Comparison of ENCODE assay signal across 9 mouse cellular contexts in the genomic region with DNA sequence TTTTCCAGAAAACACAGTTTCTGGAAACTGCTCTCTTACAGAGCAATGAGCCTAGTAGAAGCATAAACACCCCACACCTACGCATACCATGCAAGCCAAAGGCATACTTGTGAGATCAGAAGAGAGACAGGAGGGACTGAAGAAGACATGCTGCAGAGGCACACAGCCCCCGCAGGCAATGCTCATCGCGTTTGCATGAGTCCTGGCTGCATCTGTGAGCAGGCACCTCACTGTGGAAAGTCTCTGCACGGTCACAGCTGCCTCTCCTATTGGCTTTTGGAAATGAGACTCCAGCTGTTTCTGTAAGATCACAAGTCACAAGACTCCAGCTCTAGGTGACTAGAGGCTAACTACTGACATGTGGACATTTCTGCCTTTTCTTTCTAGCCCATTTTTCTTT. TPM values are rescaled to one million over a fixed set of nuclear protein-coding genes. Genes with fewer than 3 reads are reported as not detected.
DNase-seq lines count a peak whose midpoint lies in the region; ATAC-seq and TF ChIP-seq lines count a peak whose summit lies in the region.
"Had no signal": no experiment of that assay in that cellular context is flagged by ENCODE, and none has a peak within 500 bp of the region (broad histone marks: within the 10 kb centered on the region; RNA-seq: fewer than 3 reads in every experiment).

No protein-coding gene starts in this region.

- H3K4me1 ChIP-seq in midbrain, embryonic 10.5 days: peaks cover 28% of the 10 kb centered on the region
- H3K4me1 ChIP-seq in midbrain, postnatal 0 days (ENCODE audit: insufficient read depth, low read length): no peaks in the 10 kb centered on the region
- H3K4me1 ChIP-seq in midbrain, embryonic 13.5 days (replicated peaks): 0 out of 2 replicates have a peak, but pooled peaks cover 6% of the 10 kb centered on the region

- H3K4me2 ChIP-seq in midbrain, postnatal 0 days (ENCODE audit: low read depth, low read length, poor library complexity, severe bottlenecking): no peak overlapping the region
- H3K4me2 ChIP-seq in midbrain, embryonic 13.5 days (replicated peaks): no peak overlapping the region

- no peak overlapping the region for H3K4me3 ChIP-seq in midbrain, embryonic 10.5 days
- no peak overlapping the region for H3K4me3 ChIP-seq in midbrain, postnatal 0 days (ENCODE audit: low read depth, low read length)
- H3K4me3 ChIP-seq in left cerebral cortex, adult 2 months: no peak overlapping the region
- H3K4me3 ChIP-seq in midbrain, embryonic 13.5 days (replicated peaks): no peak overlapping the region

- no peak overlapping the region for H3K9ac ChIP-seq in midbrain, postnatal 0 days (replicated peaks; ENCODE audit: low read length, poor library complexity, severe bottlenecking)
- no peak overlapping the region for H3K9ac ChIP-seq in midbrain, embryonic 13.5 days (replicated peaks)

- H3K27me3 ChIP-seq in midbrain, embryonic 10.5 days (ENCODE audit: low read depth, poor library complexity, severe bottlenecking): no peaks in the 10 kb centered on the region
- no peaks in the 10 kb centered on the region for H3K27me3 ChIP-seq in midbrain, postnatal 0 days (ENCODE audit: insufficient read depth, low read length)
- H3K27me3 ChIP-seq in midbrain, embryonic 13.5 days: no peaks in the 10 kb centered on the region

- H3K27ac ChIP-seq in midbrain, embryonic 10.5 days (replicated peaks): 0 out of 2 replicates have a peak overlapping the region, but pooled peaks have one; percentile 17
- H3K27ac ChIP-seq in midbrain, postnatal 0 days (ENCODE audit: low read depth, low read length): no peak overlapping the region
- no peak overlapping the region for H3K27ac ChIP-seq in left cerebral cortex, adult 2 months
- no peak overlapping the region for H3K27ac ChIP-seq in midbrain, embryonic 13.5 days

- ATAC-seq in midbrain, postnatal 0 days (ENCODE audit: low FRiP score): no peak
- ATAC-seq in midbrain, embryonic 13.5 days: no peak

- no peak for DNase-seq in midbrain, embryonic 10.5 days (ENCODE audit: low spot score)
- no peak for DNase-seq in midbrain, postnatal 0 days (ENCODE audit: low spot score)
- DNase-seq in brain, adult 2 months (ENCODE audit: low read depth, low spot score): peak; percentile 89
- peak; percentile 47 to 54 for DNase-seq in left cerebral cortex, adult 2 months (ENCODE audit: extremely low spot score in 1 of 2, low spot score in 2 of 2)
- DNase-seq in right cerebral cortex, postnatal 36 days (ENCODE audit: low spot score in 2 of 2): peak; percentile 66 to 81
- DNase-seq in urinary bladder, adult 2 months (ENCODE audit: low spot score): no peak

- H3K9me3 ChIP-seq in midbrain, embryonic 10.5 days (replicated peaks): no peaks in the 10 kb centered on the region
- H3K9me3 ChIP-seq in midbrain, postnatal 0 days (ENCODE audit: low read length): no peaks in the 10 kb centered on the region
- H3K9me3 ChIP-seq in midbrain, embryonic 13.5 days: no peaks in the 10 kb centered on the region

- intact Hi-C loops in left cerebral cortex, adult 2 months (cut with DNase I): no loop called here

- no peak for TF ChIP-seq CTCF in midbrain, postnatal 0 days (IDR thresholded peaks at IDR 0.05)
- TF ChIP-seq CTCF in left cerebral cortex, adult 2 months (IDR thresholded peaks at IDR 0.05): no peak

- H3K36me3 ChIP-seq in midbrain, embryonic 10.5 days: no peaks in the 10 kb centered on the region
- H3K36me3 ChIP-seq in midbrain, postnatal 0 days (ENCODE audit: insufficient read depth, low read length): no peaks in the 10 kb centered on the region
- no peaks in the 10 kb centered on the region for H3K36me3 ChIP-seq in midbrain, embryonic 13.5 days

- WGBS in midbrain, embryonic 10.5 days: 35% methylated on average over 5 of the region's 5 CpGs
- WGBS in midbrain, postnatal 0 days: 26% methylated on average over 5 of the region's 5 CpGs
- whole genome bisulfite sequencing in midbrain, embryonic 13.5 days: 24% methylated on average over 5 of the region's 5 CpGs

RNA-seq across cellular contexts. Expression of a gene that starts 11.9 kb away (rescaled TPM):
- 15.7 and 17.2 TPM in 2 replicates for polyA plus RNA-seq in midbrain, embryonic 10.5 days (2016; fragmentation: Nextera tagmentation; extraction: Ambion mirVana)
- 5.9 and 13.5 TPM in 2 replicates for total RNA-seq in midbrain, postnatal 0 days (2014; rRNA removed)
- polyA plus RNA-seq in midbrain, postnatal 0 days (2015; fragmentation: Nextera tagmentation; extraction: Ambion mirVana): 33.2 and 44.4 TPM in 2 replicates
- 1 to 10 TPM in 1 of 2 experiments, not detected in 1; 1.0 TPM for total RNA-seq in left cerebral cortex, adult 2 months (2021)
- 28.4 and 41.5 TPM in 2 replicates for polyA plus RNA-seq in midbrain, embryonic 13.5 days (2015; fragmentation: Nextera tagmentation; extraction: Ambion mirVana)
- polyA plus RNA-seq in urinary bladder, adult 2 months (2012; rRNA removed): 10.7 and 12.1 TPM in 2 replicates

RNA-seq across cellular contexts. Expression of a gene that starts 19.6 kb away (rescaled TPM):
- not detected in 2 replicates for polyA plus RNA-seq in midbrain, embryonic 10.5 days (2016; fragmentation: Nextera tagmentation; extraction: Ambion mirVana)
- total RNA-seq in midbrain, postnatal 0 days (2014; rRNA removed): 0.19 TPM in 1 of 2 replicates, not detected in the other
- 0.16 and 0.28 TPM in 2 replicates for polyA plus RNA-seq in midbrain, postnatal 0 days (2015; fragmentation: Nextera tagmentation; extraction: Ambion mirVana)
- not detected for total RNA-seq in left cerebral cortex, adult 2 months (2021)
- polyA plus RNA-seq in midbrain, embryonic 13.5 days (2015; fragmentation: Nextera tagmentation; extraction: Ambion mirVana): not detected in 2 replicates
- polyA plus RNA-seq in urinary bladder, adult 2 months (2012; rRNA removed): not detected in 2 replicates
- total RNA-seq: common myeloid progenitor, adult 5-6 weeks had no signal
- polyA plus RNA-seq: intestine, embryonic 14.5 days had no signal

RNA-seq across cellular contexts. Expression of a gene that starts 19.7 kb away (rescaled TPM):
- 0.14 TPM in 1 of 2 replicates, not detected in the other for polyA plus RNA-seq in midbrain, embryonic 10.5 days (2016; fragmentation: Nextera tagmentation; extraction: Ambion mirVana)
- total RNA-seq in midbrain, postnatal 0 days (2014; rRNA removed): 0.11 TPM in 1 of 2 replicates, not detected in the other
- polyA plus RNA-seq in midbrain, postnatal 0 days (2015; fragmentation: Nextera tagmentation; extraction: Ambion mirVana): 0.31 and 0.70 TPM in 2 replicates
- total RNA-seq in left cerebral cortex, adult 2 months (2021): not detected
- not detected in 2 replicates for polyA plus RNA-seq in midbrain, embryonic 13.5 days (2015; fragmentation: Nextera tagmentation; extraction: Ambion mirVana)
- polyA plus RNA-seq in urinary bladder, adult 2 months (2012; rRNA removed): not detected in 2 replicates
- total RNA-seq: common myeloid progenitor, adult 5-6 weeks had no signal
- polyA plus RNA-seq: intestine, embryonic 14.5 days had no signal

RNA-seq across cellular contexts. Expression of a gene that starts 34.0 kb away (rescaled TPM):
- 1,942 and 2,205 TPM in 2 replicates for polyA plus RNA-seq in midbrain, embryonic 10.5 days (2016; fragmentation: Nextera tagmentation; extraction: Ambion mirVana)
- 364 and 448 TPM in 2 replicates for total RNA-seq in midbrain, postnatal 0 days (2014; rRNA removed)
- 1,202 and 1,286 TPM in 2 replicates for polyA plus RNA-seq in midbrain, postnatal 0 days (2015; fragmentation: Nextera tagmentation; extraction: Ambion mirVana)
- total RNA-seq in left cerebral cortex, adult 2 months (2021): 100 to 1,000 TPM; 488 to 501 TPM
- 1,308 and 1,443 TPM in 2 replicates for polyA plus RNA-seq in midbrain, embryonic 13.5 days (2015; fragmentation: Nextera tagmentation; extraction: Ambion mirVana)
- polyA plus RNA-seq in urinary bladder, adult 2 months (2012; rRNA removed): 1,077 and 1,084 TPM in 2 replicates

RNA-seq across cellular contexts. Expression of a gene that starts 47.0 kb away (rescaled TPM):
- 0.15 and 0.23 TPM in 2 replicates for polyA plus RNA-seq in midbrain, embryonic 10.5 days (2016; fragmentation: Nextera tagmentation; extraction: Ambion mirVana)
- 0.27 and 0.42 TPM in 2 replicates for total RNA-seq in midbrain, postnatal 0 days (2014; rRNA removed)
- 0.82 and 0.85 TPM in 2 replicates for polyA plus RNA-seq in midbrain, postnatal 0 days (2015; fragmentation: Nextera tagmentation; extraction: Ambion mirVana)
- total RNA-seq in left cerebral cortex, adult 2 months (2021): under 1 TPM; 0.37 to 0.38 TPM
- polyA plus RNA-seq in midbrain, embryonic 13.5 days (2015; fragmentation: Nextera tagmentation; extraction: Ambion mirVana): 0.35 and 0.40 TPM in 2 replicates
- 0.65 and 0.74 TPM in 2 replicates for polyA plus RNA-seq in urinary bladder, adult 2 months (2012; rRNA removed)
- total RNA-seq: common myeloid progenitor, adult 5-6 weeks had no signal

Comparison
In these comparisons a context has a peak if more than half of its experiments do, and no peak if none do; other contexts are left out.
1. DNase-seq: peak in brain, adult 2 months (single experiment), left cerebral cortex, adult 2 months (2 of 2) and right cerebral cortex, postnatal 36 days (2 of 2); none in midbrain, embryonic 10.5 days (single experiment), midbrain, postnatal 0 days (single experiment) and urinary bladder, adult 2 months (single experiment).